Mouse (Mus musculus) hindlimb bud, embryonic 11.5 days (tissue): ENCODE measurements around the gene Hoxb5.

Experiments used
- DNase-seq: peaks from one replicate; pipeline ENCODE4 v3.0.0-alpha.2; 2012; ENCODE audit warnings: low read depth, low spot score; ENCODE audit errors: extremely low spot score

Hoxb5 gene

GRCm38 (mm10) chr11:96334998-96335397, 31.9 kb downstream of the Hoxb5 start:
- no peak for DNase-seq

DNA sequence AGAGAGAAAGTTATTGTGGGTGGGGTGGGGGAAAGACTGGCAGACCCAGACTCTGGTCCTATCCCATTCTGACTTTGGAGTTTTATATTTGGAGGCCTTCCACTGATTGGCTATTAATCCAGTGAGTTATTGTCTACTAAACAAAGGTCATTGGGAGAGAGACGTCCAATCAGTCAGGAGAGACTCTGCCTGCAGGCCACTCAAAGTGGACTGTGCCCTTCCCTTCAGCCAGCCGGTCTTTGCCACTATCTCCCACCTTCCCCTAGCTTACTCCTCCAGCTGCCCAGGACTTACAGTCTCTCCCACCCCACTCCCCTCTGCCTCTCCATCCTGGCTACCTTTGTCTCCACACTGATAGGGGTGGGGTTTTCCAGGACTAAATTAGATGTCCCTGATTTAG, 33.5 kb downstream of the Hoxb5 start:
- DNase-seq = no peak

- no peak for DNase-seq
These were observed 33.9 kb downstream of the Hoxb5 start for GRCm38 (mm10) chr11:96337026-96337425.

GRCm38 (mm10) chr11:96338957-96339855, 36.1 kb downstream of the Hoxb5 start:
- no peak for DNase-seq

GRCm38 (mm10) chr11:96340698-96341365, 37.7 kb downstream of the Hoxb5 start:
- DNase-seq = no peak

GRCm38 (mm10) chr11:96341701-96342575, 38.8 kb downstream of the Hoxb5 start:
- no peak for DNase-seq

DNA sequence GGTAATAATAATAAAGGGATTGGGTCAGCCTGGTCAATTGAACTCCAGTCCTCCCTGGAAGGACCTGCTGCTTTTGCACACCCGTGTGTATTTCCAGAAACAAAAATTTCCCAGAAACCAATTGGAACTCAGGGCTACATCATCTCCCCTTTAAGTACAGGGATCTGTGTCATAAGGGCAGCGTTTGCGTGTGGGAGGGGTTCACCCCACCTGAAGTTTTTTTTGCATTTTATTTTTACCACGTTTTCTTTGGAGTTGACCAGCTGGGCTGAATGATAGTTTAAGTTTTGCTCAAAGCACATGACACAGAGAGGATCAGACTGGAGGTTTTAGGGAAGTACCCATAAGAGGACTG, 39.4 kb downstream of the Hoxb5 start:
- no peak for DNase-seq

DNA sequence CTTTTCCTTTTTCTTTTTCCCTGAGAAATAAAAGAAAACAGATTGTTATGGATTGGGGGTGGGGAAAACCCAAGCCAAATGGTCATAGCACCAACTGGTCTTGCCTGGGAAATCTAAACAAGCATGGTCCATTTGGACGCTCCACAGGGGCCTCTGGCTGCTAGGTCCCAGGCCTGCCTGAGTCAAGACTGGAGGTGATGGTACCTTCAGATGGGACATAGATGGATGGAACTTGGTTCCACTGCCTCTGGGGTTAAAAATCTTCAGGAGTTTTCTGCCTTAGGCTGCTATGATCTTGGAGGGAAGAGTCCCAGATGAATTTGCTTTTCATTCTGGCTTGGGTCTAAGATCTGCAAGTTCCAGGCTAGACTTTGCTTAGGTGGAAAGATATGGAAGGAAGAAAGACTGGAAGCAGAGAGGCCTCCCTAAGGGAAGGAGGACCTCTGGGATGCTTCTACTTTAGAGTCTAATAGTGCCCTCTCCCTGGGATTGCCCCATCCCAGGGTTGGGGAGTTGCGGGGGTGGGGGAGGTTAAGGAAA, 40.1 kb downstream of the Hoxb5 start:
- DNase-seq = no peak

GRCm38 (mm10) chr11:96344061-96344877, 41.1 kb downstream of the Hoxb5 start:
- no peak for DNase-seq

- no peak for DNase-seq
These were observed 41.7 kb downstream of the Hoxb5 start for GRCm38 (mm10) chr11:96344878-96345159.

GRCm38 (mm10) chr11:96345220-96345892, 42.2 kb downstream of the Hoxb5 start:
- no peak for DNase-seq

GRCm38 (mm10) chr11:96345893-96346806, 43.0 kb downstream of the Hoxb5 start:
- DNase-seq = no peak

GRCm38 (mm10) chr11:96346916-96347520, 43.9 kb downstream of the Hoxb5 start:
- no peak for DNase-seq

DNA sequence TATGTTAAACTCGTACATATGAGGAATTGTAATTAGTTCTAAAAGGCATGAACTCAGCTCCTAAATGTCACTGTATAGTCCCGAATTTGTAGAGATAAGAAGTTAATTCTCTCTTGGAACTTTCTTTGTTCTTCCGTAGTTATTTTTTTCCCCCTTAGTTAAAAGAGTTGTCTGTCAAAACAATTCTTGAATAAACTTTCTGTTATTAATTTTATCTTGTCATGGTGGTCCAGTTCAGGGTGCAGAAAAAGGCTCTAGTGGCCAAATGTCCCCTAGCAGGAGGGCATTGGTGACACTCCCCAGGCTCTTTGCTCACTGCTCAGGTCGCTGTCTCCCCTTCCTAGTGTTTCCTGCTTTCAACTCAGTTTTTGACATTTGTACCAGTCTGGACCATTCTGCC, 44.6 kb downstream of the Hoxb5 start:
- DNase-seq = no peak

- DNase-seq = no peak
These were observed 45.2 kb downstream of the Hoxb5 start for GRCm38 (mm10) chr11:96348141-96348928.

GRCm38 (mm10) chr11:96348988-96349387, 45.9 kb downstream of the Hoxb5 start:
- DNase-seq = no peak

GRCm38 (mm10) chr11:96349491-96350340, 46.6 kb downstream of the Hoxb5 start:
- no peak for DNase-seq
